Mouse (Mus musculus): ENCODE measurements around the gene Eef1akmt3. TPM values are rescaled to one million over a fixed set of nuclear protein-coding genes. Genes with fewer than 3 reads are reported as not detected.
"Not testable (repeated sequence)": the region's sequence is repeated elsewhere in the genome, so short reads cannot be mapped to it uniquely, and the experiment has no call there.

Gene Eef1akmt3
- 0.13 TPM in 1 of 2 replicates, not detected in the other for total RNA-seq (2014; fragmentation: Nextera tagmentation)
- not detected in 2 replicates for total RNA-seq (2017)

- peak; percentile 49 for ATAC-seq (replicated peaks; ENCODE audit: poor library complexity, severe bottlenecking)
These were observed at the start of gene Eef1akmt3, which contains the start of gene Mettl1 for GRCm38 (mm10) chr10:127041274-127041766. Eef1akmt3 (minus strand) TSS chr10:127041513. Mettl1 (plus strand) TSS chr10:127041414.

- ATAC-seq (replicated peaks; ENCODE audit: poor library complexity, severe bottlenecking) = no peak
These were observed 49.5 kb upstream of the Eef1akmt3 start for GRCm38 (mm10) chr10:127090560-127091411.

- no peak for ATAC-seq (replicated peaks; ENCODE audit: poor library complexity, severe bottlenecking)
These were observed 44.3 kb upstream of the Eef1akmt3 start for GRCm38 (mm10) chr10:127085633-127086032.

- no peak for ATAC-seq (replicated peaks; ENCODE audit: poor library complexity, severe bottlenecking)
These were observed 43.7 kb upstream of the Eef1akmt3 start for GRCm38 (mm10) chr10:127085052-127085451.

- no peak for ATAC-seq (replicated peaks; ENCODE audit: poor library complexity, severe bottlenecking)
These were observed 42.6 kb upstream of the Eef1akmt3 start for GRCm38 (mm10) chr10:127083915-127084306.

GRCm38 (mm10) chr10:127083292-127083914 lies 42.1 kb upstream of the Eef1akmt3 start:
- no peak for ATAC-seq (replicated peaks; ENCODE audit: poor library complexity, severe bottlenecking)

- no peak for ATAC-seq (replicated peaks; ENCODE audit: poor library complexity, severe bottlenecking)
These were observed 40.8 kb upstream of the Eef1akmt3 start for GRCm38 (mm10) chr10:127081996-127082620.

- ATAC-seq (replicated peaks; ENCODE audit: poor library complexity, severe bottlenecking) = no peak
These were observed 39.8 kb upstream of the Eef1akmt3 start for GRCm38 (mm10) chr10:127080901-127081780.

- ATAC-seq (replicated peaks; ENCODE audit: poor library complexity, severe bottlenecking) = no peak
These were observed 38.5 kb upstream of the Eef1akmt3 start for GRCm38 (mm10) chr10:127079665-127080391.

GRCm38 (mm10) chr10:127078677-127079575 lies 37.6 kb upstream of the Eef1akmt3 start:
- ATAC-seq (replicated peaks; ENCODE audit: poor library complexity, severe bottlenecking) = no peak

GRCm38 (mm10) chr10:127078001-127078676 lies 36.8 kb upstream of the Eef1akmt3 start:
- ATAC-seq (replicated peaks; ENCODE audit: poor library complexity, severe bottlenecking) = no peak

GRCm38 (mm10) chr10:127077515-127077914 lies 36.2 kb upstream of the Eef1akmt3 start:
- no peak for ATAC-seq (replicated peaks; ENCODE audit: poor library complexity, severe bottlenecking)

GRCm38 (mm10) chr10:127076082-127076481 lies 34.8 kb upstream of the Eef1akmt3 start:
- peak; percentile 75 for ATAC-seq (replicated peaks; ENCODE audit: poor library complexity, severe bottlenecking)

GRCm38 (mm10) chr10:127075651-127076050 lies 34.3 kb upstream of the Eef1akmt3 start:
- ATAC-seq (replicated peaks; ENCODE audit: poor library complexity, severe bottlenecking) = no peak

- ATAC-seq (replicated peaks; ENCODE audit: poor library complexity, severe bottlenecking) = peak; percentile 75
These were observed 33.8 kb upstream of the Eef1akmt3 start, which contains the start of gene Agap2 for GRCm38 (mm10) chr10:127075080-127075479. Agap2 (plus strand) TSS chr10:127075284.

GRCm38 (mm10) chr10:127073981-127074380 lies 32.7 kb upstream of the Eef1akmt3 start:
- no peak for ATAC-seq (replicated peaks; ENCODE audit: poor library complexity, severe bottlenecking)

GRCm38 (mm10) chr10:127072969-127073368 lies 31.7 kb upstream of the Eef1akmt3 start:
- not testable (repeated sequence) for ATAC-seq (replicated peaks; ENCODE audit: poor library complexity, severe bottlenecking)

Measured in granulocyte monocyte progenitor cell, adult 5-6 weeks (primary cell).